Mouse (Mus musculus) midbrain, embryonic 14.5 days (tissue): ENCODE results near the gene Hormad1. TPM values are rescaled to one million over a fixed set of nuclear protein-coding genes. Genes with fewer than 3 reads are reported as not detected.
A peak's percentile ranks its signal among the peaks of the same experiment; 100 is the strongest.
"Not testable (repeated sequence)": the region's sequence is repeated elsewhere in the genome, so short reads cannot be mapped to it uniquely, and the experiment has no call there.

ENCODE experiments used
- ATAC-seq: fragments of 200-750 bp; cut with Nextera tagmentation; 2 replicates; pipeline ENCODE4 v1.8.0; 2017; ENCODE audit warnings: moderate number of reproducible peaks, moderate library complexity; ENCODE audit not compliant: low FRiP score, low TSS enrichment
- DNase-seq: peaks from one replicate; pipeline ENCODE4 v3.0.0-alpha.2; 2015
- H3K27ac ChIP-seq: fragments of 300-500 bp; sonication (generic); replicated peaks from 2 replicates; pipeline ENCODE4 v1.5.1; 2014; ENCODE audit warnings: mild to moderate bottlenecking, low read depth, low read length, moderate library complexity
- H3K27me3 ChIP-seq: fragments of 300-500 bp; sonication (generic); 2 replicates; pipeline ENCODE4 v1.6.1; 2014; ENCODE audit warnings: low read length, control low read depth, mixed read lengths; ENCODE audit not compliant: control insufficient read depth, insufficient read depth
- H3K36me3 ChIP-seq: fragments of 300-500 bp; sonication (generic); 2 replicates; pipeline ENCODE4 v1.6.1; 2014; ENCODE audit warnings: low read length, control low read depth; ENCODE audit not compliant: control insufficient read depth, insufficient read depth
- H3K4me1 ChIP-seq: fragments of 300-500 bp; sonication (generic); 2 replicates; pipeline ENCODE4 v1.6.1; 2014; ENCODE audit warnings: mild to moderate bottlenecking, antibody characterized with exemption, low read length, control low read depth; ENCODE audit not compliant: control insufficient read depth, insufficient read depth
- H3K4me2 ChIP-seq: fragments of 300-500 bp; sonication (generic); 2 replicates; pipeline ENCODE4 v1.6.1; 2014; ENCODE audit warnings: mild to moderate bottlenecking, low read length, moderate library complexity
- H3K4me3 ChIP-seq: fragments of 300-500 bp; sonication (generic); replicated peaks from 2 replicates; pipeline ENCODE4 v1.5.1; 2014; ENCODE audit warnings: low read depth, low read length
- H3K9ac ChIP-seq: fragments of 300-500 bp; sonication (generic); replicated peaks from 2 replicates; pipeline ENCODE4 v1.6.1; 2014; ENCODE audit warnings: mild to moderate bottlenecking, low read length, moderate library complexity
- H3K9me3 ChIP-seq: fragments of 300-500 bp; sonication (generic); 2 replicates; pipeline ENCODE4 v1.6.1; 2016; ENCODE audit warnings: low read length, control low read depth, mixed read lengths; ENCODE audit not compliant: control insufficient read depth
- WGBS: fragments of 180-500 bp; shearing (Covaris S2); extraction: QIAGEN DNeasy Blood & Tissue Kit; methylation state at CpG from one replicate; pipeline ENCODE4 v1.1.7; 2014; 5-methylcytosine and 5-hydroxymethylcytosine counted together
- polyA plus RNA-seq: library from polyadenylated mRNA; unstranded; fragments of >200 nt; fragmentation: Nextera tagmentation; extraction: Ambion mirVana; gene quantifications from 2 replicates; pipeline ENCODE4 v1.2.1, GENCODE M21; 2014

Hormad1 gene
- polyA plus RNA-seq, 1 experiment from 2014 or later = not detected

DNA sequence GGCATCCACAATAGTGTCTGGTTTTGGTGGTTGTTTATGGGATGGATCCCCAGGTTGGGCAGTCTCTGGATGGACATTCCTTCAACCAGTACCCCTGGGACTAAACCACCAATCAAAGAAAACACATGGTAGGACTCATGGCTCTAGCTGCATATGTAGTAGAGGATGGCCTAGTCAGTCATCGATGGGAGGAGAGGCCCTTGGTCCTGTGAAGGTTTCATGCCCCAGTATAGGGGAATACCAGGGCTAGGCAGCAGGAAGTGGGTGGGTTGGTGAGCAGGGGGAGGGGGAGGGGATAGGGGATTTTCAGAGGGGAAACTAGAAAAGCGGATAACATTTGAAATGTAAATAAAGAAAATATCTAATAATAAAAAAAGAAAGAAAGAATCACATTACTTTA lies 18.3 kb upstream of the Hormad1 start:
- not testable (repeated sequence) for H3K27me3 ChIP-seq, H3K4me3 ChIP-seq, H3K9ac ChIP-seq, H3K36me3 ChIP-seq, H3K4me1 ChIP-seq, ATAC-seq, H3K27ac ChIP-seq, H3K4me2 ChIP-seq, DNase-seq, H3K9me3 ChIP-seq
- 98% methylated on average over 2 of the region's 2 CpGs for WGBS

DNA sequence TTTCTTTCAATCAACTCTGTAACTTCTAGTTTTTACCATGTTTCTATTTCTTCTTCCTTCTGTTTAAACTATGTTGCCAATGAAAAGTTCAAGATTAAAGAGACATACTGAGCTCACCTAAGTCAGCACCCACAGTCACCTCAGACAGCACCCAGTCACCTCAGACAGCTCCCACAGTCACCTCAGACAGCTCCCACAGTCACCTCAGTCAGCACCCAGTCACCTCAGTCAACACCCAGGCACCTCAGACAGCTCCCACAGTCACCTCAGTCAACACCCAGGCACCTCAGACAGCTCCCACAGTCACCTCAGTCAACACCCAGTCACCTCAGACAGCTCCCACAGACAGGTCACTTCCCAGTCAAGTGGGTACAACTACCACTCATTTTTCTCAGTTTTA lies 17.3 kb upstream of the Hormad1 start:
- ATAC-seq = no peak

DNA sequence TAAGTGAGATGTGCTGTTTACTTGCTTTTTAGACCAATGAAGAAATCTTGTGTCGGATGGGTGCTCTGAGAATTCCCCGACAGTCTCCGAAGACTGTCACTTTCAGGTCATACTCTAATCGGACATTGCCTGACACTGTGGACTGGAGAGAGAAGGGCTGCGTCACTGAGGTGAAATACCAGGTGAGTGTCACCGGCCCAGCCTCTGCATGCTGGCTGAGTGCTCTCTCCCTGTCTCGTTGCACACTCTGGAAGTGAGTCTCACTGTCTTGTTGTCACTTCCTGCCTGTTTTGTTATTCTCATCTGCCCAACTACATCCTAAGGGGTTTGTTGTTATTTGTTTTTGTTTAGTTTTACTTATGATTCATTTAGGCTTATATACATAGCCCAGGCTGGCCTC lies 16.5 kb upstream of the Hormad1 start:
- DNase-seq (no peak), ATAC-seq (no peak)
- Histone ChIP-seq H3K27me3 (no peaks in the 10 kb centered on the region), H3K9ac (no peak overlapping the region), H3K27ac (no peak overlapping the region), H3K4me2 (no peak overlapping the region), H3K4me3 (no peak overlapping the region), H3K4me1 (no peaks in the 10 kb centered on the region), H3K36me3 (no peaks in the 10 kb centered on the region), H3K9me3 (no peaks in the 10 kb centered on the region)
- 77% methylated on average over 7 of the region's 7 CpGs for WGBS

More for the DNA sequence above, 17.3 kb upstream of the Hormad1 start:
- Histone ChIP-seq H3K27ac (no peak overlapping the region), H3K27me3 (no peaks in the 10 kb centered on the region), H3K4me2 (no peak overlapping the region), H3K4me1 (no peaks in the 10 kb centered on the region), H3K36me3 (no peaks in the 10 kb centered on the region), H3K4me3 (no peak overlapping the region), H3K9me3 (no peaks in the 10 kb centered on the region), H3K9ac (no peak overlapping the region)
- no peak for DNase-seq

DNA sequence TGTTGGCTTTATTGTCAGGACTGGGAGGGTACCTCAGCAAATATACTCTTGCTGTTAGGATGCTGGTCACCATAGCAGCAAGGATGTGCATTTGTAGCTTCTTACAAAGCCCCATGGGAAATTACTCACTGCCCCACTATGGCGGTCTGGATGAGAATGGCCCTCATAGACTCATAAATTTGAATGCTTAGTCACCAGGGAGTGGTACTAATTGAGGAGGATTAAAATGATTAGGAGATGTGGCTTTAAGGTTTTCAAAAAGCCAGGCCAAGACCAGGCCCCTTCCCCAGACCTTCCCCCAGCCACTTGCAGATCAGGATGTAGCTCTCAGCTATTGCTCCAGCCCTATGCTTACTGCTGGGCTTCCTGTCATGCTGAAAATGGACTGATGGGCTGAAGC lies 9.3 kb upstream of the Hormad1 start:
- H3K36me3 ChIP-seq = no peaks in the 10 kb centered on the region
- ATAC-seq = no peak
- no peak overlapping the region for H3K4me2 ChIP-seq
- no peak overlapping the region for H3K4me3 ChIP-seq
- no peak for DNase-seq
- H3K27ac ChIP-seq = no peak overlapping the region
- no peaks in the 10 kb centered on the region for H3K9me3 ChIP-seq
- H3K27me3 ChIP-seq = no peaks in the 10 kb centered on the region
- 38% methylated on average over 1 of the region's 1 CpGs for WGBS
- no peaks in the 10 kb centered on the region for H3K4me1 ChIP-seq
- no peak overlapping the region for H3K9ac ChIP-seq

DNA sequence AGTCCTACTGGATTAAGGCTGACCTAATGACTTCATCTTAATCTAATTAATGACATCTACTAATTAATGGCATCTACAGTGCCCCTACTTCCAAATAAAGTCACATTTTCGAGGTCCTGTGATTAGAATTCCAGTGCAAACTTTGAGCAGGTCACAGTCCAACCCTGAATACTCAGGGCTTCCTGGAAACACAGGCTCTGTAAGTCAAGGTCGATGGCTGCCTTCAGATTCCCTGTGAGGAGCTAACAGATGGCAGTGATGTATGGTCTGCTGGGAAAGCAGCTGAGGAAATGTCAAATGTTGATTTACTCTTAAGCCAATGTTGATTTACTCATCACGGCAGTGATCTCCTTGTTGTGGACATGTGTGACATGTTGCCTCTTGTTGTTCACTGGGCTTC lies 5.5 kb upstream of the Hormad1 start:
- H3K27ac ChIP-seq = no peak overlapping the region
- H3K9me3 ChIP-seq = no peaks in the 10 kb centered on the region
- WGBS = 69% methylated on average over 3 of the region's 3 CpGs
- H3K4me3 ChIP-seq = no peak overlapping the region
- DNase-seq (no peak), ATAC-seq (no peak)
- no peak overlapping the region for H3K9ac ChIP-seq
- no peaks in the 10 kb centered on the region for H3K27me3 ChIP-seq
- H3K4me1 ChIP-seq = no peaks in the 10 kb centered on the region
- no peak overlapping the region for H3K4me2 ChIP-seq
- no peaks in the 10 kb centered on the region for H3K36me3 ChIP-seq

DNA sequence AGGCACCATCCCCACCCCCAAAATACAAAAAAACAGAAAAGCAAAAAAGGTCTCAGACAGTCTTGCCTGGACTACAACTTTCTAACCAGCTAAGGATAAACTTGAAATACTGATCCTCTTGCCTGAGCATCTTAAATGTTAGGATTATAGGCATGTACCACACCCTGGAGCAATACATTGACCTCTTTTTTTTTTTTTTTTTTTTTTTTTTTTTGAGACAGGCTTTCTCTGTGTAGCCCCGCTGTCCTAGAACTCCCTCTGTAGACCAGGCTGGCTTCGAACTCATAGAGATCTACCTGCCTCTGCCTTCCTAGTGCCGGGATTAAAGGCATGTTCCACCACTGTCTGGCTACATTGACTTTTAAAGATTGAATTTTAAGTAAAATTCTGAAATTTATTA lies 1.3 kb downstream of the Hormad1 start:
- no peak overlapping the region for H3K4me2 ChIP-seq
- H3K9me3 ChIP-seq = no peaks in the 10 kb centered on the region
- no peaks in the 10 kb centered on the region for H3K4me1 ChIP-seq
- ATAC-seq = no peak
- WGBS = 95% methylated on average over 3 of the region's 3 CpGs
- H3K27ac ChIP-seq = no peak overlapping the region
- DNase-seq = no peak
- no peak overlapping the region for H3K9ac ChIP-seq
- no peaks in the 10 kb centered on the region for H3K27me3 ChIP-seq
- H3K4me3 ChIP-seq = no peak overlapping the region
- H3K36me3 ChIP-seq = no peaks in the 10 kb centered on the region

DNA sequence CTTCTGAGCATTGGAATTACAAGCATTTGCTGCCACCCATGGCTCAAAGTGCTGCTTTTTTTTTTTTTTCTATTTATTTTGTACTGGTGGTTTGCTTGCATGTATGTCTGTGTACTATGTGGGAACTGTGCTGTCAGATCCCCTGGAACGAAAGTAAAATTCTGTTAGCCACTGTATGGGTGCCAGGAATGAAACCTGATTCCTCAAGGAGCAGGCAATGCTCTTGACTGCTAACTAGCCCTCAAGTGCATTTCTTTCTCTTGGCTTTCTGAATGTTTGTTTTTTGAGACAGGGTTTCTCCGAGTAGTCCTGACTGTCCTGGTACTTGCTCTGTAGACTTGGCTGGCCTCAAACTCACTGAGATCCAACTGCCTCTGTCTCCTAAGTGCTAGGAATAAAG lies 2.3 kb downstream of the Hormad1 start:
- H3K9ac ChIP-seq = no peak overlapping the region
- H3K27me3 ChIP-seq = no peaks in the 10 kb centered on the region
- DNase-seq (no peak), ATAC-seq (no peak)
- no peaks in the 10 kb centered on the region for H3K4me1 ChIP-seq
- H3K27ac ChIP-seq = no peak overlapping the region
- WGBS = 79% methylated on average over 2 of the region's 2 CpGs
- no peaks in the 10 kb centered on the region for H3K36me3 ChIP-seq
- no peak overlapping the region for H3K4me3 ChIP-seq
- no peaks in the 10 kb centered on the region for H3K9me3 ChIP-seq
- H3K4me2 ChIP-seq = no peak overlapping the region

DNA sequence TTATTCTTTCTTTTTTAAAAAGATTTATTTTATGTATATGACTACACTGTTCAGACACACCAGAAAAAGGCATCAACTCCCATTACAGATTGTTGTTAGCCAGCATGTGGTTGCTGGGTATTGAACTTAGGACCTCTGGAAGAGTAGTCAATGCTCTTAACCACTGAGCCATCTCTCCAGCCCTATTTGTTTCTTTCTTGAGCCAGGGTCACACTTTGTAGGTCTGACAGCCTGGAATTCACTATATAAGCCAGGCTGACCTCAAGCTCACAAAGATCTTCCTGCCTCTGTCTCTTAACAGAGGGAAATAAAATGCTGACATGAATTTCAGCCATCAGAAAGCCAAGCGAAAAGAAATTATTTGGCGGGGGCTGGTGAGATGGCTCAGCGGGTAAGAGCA lies 10.1 kb downstream of the Hormad1 start:
- Histone ChIP-seq H3K4me2 (no peak overlapping the region), H3K27ac (no peak overlapping the region), H3K4me1 (no peaks in the 10 kb centered on the region), H3K27me3 (no peaks in the 10 kb centered on the region), H3K9ac (no peak overlapping the region), H3K9me3 (no peaks in the 10 kb centered on the region), H3K4me3 (no peak overlapping the region), H3K36me3 (no peaks in the 10 kb centered on the region)
- WGBS = 91% methylated on average over 3 of the region's 3 CpGs
- ATAC-seq (no peak), DNase-seq (no peak)

DNA sequence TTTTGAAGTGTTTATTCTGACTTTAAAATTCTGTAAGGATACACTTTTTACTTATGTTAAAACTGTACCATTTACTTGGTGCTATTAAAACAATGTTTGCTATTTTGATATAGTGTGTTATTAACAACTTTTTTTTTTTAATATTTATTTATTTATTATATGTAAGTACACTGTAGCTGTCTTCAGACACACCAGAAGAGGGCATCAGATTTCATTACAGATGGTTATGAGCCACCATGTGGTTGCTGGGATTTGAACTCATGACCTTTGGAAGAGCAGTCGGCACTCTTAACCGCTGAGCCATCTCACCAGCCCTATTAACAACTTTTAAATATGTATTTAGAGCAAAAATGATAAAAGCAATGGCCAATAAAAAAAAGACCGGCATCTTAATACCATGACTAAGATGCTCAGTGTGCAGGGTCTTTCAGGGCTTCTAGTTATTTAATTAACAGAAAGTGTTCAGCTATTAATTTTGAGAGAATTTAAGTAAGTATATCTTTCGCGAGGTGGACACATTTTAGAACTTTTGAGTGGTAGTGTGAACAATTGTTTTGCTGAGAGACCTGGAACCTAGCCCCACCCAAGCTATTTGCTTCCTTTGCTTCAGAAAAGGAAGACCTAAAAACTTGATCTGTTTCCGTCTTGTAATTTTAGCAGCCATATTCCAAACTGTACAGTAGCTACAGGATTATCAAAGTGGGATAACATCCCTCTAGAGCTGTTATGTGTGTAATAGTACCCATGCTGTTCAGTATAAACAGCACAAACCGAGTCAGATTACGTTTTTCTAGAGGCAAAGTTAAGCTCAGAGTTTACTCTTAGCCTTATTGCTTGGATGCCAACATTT lies 28.5 kb downstream of the Hormad1 start:
- peak overlapping the region; percentile 34; the same call in 1 of the 2 replicates for H3K27ac ChIP-seq
- H3K4me1 ChIP-seq = peaks cover 7% of the 10 kb centered on the region; the same call in 1 of the 2 replicates
- DNase-seq (no peak), ATAC-seq (no peak; the same call in 1 of the 2 replicates)
- WGBS = 52% methylated on average over 8 of the region's 8 CpGs
- no peaks in the 10 kb centered on the region for H3K9me3 ChIP-seq
- H3K4me3 ChIP-seq = peak overlapping the region; percentile 71
- H3K4me2 ChIP-seq = peak overlapping the region; percentile 65
- H3K9ac ChIP-seq = peak overlapping the region; percentile 18; the same call in 1 of the 2 replicates
- peaks cover 7% of the 10 kb centered on the region for H3K36me3 ChIP-seq
- no peaks in the 10 kb centered on the region for H3K27me3 ChIP-seq
